8 mouse cellular contexts compared by ENCODE assay signal in genomic region chr5:143711326-143711725, GRCm38 (mm10). TPM values are rescaled to one million over a fixed set of nuclear protein-coding genes. Genes with fewer than 3 reads are reported as not detected.
A peak's percentile ranks its signal among the peaks of the same experiment; 100 is the strongest.
DNase-seq lines count a peak whose midpoint lies in the region; ATAC-seq lines count a peak whose summit lies in the region.

No protein-coding gene starts in this region.

- WGBS in forebrain, embryonic 10.5 days, result 18% methylated on average over 7 of the region's 7 CpGs
- 13% methylated on average over 7 of the region's 7 CpGs for WGBS in lung, embryonic 15.5 days

- peak overlapping the region; percentile 30; the same call in 1 of the 2 replicates for H3K27ac ChIP-seq in forebrain, embryonic 10.5 days
- no peak overlapping the region for H3K27ac ChIP-seq in lung, embryonic 15.5 days

- no peak overlapping the region for H3K9ac ChIP-seq in lung, embryonic 15.5 days

- DNase-seq in MEL-GATA-1-ER (ENCODE audit: extremely low read depth, low read depth), result peak; percentile 21
- DNase-seq in c-Kit-negative CD71-positive TER-119-positive erythroid progenitor cells, embryonic 14.5 days (ENCODE audit: low read depth, low spot score), result peak; percentile 62
- peak; percentile 69 for DNase-seq in forebrain, embryonic 10.5 days (ENCODE audit: extremely low spot score, low spot score)
- DNase-seq in heart, postnatal 4 days, result peak; percentile 78
- peak; percentile 51 for DNase-seq in layer of hippocampus, adult 9-11 months
- DNase-seq in ovary, postnatal 36 days (ENCODE audit: low spot score), result peak; percentile 73
- DNase-seq in thymus, postnatal 36 days, result peak; percentile 33 to 36

- peaks cover 95% of the 10 kb centered on the region for H3K36me3 ChIP-seq in forebrain, embryonic 10.5 days (replicated peaks)
- H3K36me3 ChIP-seq in lung, embryonic 15.5 days, result peaks cover 82% of the 10 kb centered on the region

- H3K4me2 ChIP-seq in lung, embryonic 15.5 days, result no peak overlapping the region

- H3K27me3 ChIP-seq in forebrain, embryonic 10.5 days (ENCODE audit: poor library complexity, severe bottlenecking), result no peaks in the 10 kb centered on the region
- H3K27me3 ChIP-seq in lung, embryonic 15.5 days, result no peaks in the 10 kb centered on the region

- no peak overlapping the region for H3K4me3 ChIP-seq in forebrain, embryonic 10.5 days
- no peak overlapping the region for H3K4me3 ChIP-seq in lung, embryonic 15.5 days

- 0 out of 2 replicates have a peak, but pooled peaks cover 8% of the 10 kb centered on the region for H3K4me1 ChIP-seq in forebrain, embryonic 10.5 days
- no peaks in the 10 kb centered on the region for H3K4me1 ChIP-seq in lung, embryonic 15.5 days

- no peaks in the 10 kb centered on the region for H3K9me3 ChIP-seq in forebrain, embryonic 10.5 days
- no peaks in the 10 kb centered on the region for H3K9me3 ChIP-seq in lung, embryonic 15.5 days

- ATAC-seq in lung, embryonic 15.5 days (ENCODE audit: borderline replicate concordance, extremely low read depth, low FRiP score, low TSS enrichment), result peak; percentile 79; the same call in 1 of the 2 replicates

RNA-seq across cellular contexts. Expression of gene Usp42, which starts 20.8 kb away (rescaled TPM):
- 29.1 and 29.8 TPM in 2 replicates for polyA plus RNA-seq in forebrain, embryonic 10.5 days (2016; fragmentation: Nextera tagmentation; extraction: Ambion mirVana)
- 10 to 100 TPM; 14.3 to 15.3 TPM for total RNA-seq in heart, postnatal 4 days (2021)
- polyA plus RNA-seq in lung, embryonic 15.5 days (2015; fragmentation: Nextera tagmentation; extraction: Ambion mirVana), result 20.0 and 20.4 TPM in 2 replicates

Comparison
In these comparisons a context has a peak if more than half of its experiments do, and no peak if none do; other contexts are left out.
1. DNase-seq: peak in every context shown above with its lines; median percentile 78 in heart, postnatal 4 days; 73 in ovary, postnatal 36 days; 69 in forebrain, embryonic 10.5 days; 62 in c-Kit-negative CD71-positive TER-119-positive erythroid progenitor cells, embryonic 14.5 days; 51 in layer of hippocampus, adult 9-11 months; 34 in thymus, postnatal 36 days; 21 in MEL-GATA-1-ER.